In the genomic region with DNA sequence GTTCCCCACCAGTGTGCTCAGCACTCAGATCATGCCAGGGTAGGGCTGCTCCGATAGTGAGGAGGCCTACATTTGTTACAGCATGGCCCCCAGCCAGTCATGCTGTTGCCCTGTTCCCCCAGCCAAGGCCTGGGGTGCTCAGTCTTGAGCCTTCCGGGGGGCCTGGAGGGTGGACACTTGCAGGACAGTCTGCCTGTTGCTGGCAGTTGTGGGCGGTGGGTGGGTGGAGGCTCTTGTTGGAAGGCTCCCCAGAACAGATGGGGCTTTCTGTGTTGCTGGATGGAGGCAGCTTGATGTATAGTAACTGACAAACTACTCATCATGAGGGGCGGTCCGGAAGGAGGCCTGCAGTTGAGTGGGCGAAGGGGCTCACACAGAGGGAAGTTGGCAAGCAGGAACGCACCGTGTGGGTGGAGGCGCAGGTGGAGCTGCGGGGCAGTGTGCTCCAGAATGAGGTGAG, we compare ENCODE assay signal across 9 mouse cellular contexts. TPM values are rescaled to one million over a fixed set of nuclear protein-coding genes. Genes with fewer than 3 reads are reported as not detected.
DNase-seq lines count a peak whose midpoint lies in the region; ATAC-seq lines count a peak whose summit lies in the region.
"Had no signal": no experiment of that assay in that cellular context is flagged by ENCODE, and none has a peak within 500 bp of the region (broad histone marks: within the 10 kb centered on the region; RNA-seq: fewer than 3 reads in every experiment).

No protein-coding gene starts in this region.

- no peak for ATAC-seq in erythroid progenitor cell, adult 5-6 weeks (replicated peaks; ENCODE audit: low FRiP score, poor library complexity, severe bottlenecking)

- DNase-seq in cerebellum, adult 11 months = peak; percentile 60
- DNase-seq in cerebellum, adult 9-11 months = peak; percentile 84
- peak; percentile 63 for DNase-seq in layer of hippocampus, adult 9-10 months (ENCODE audit: low spot score)
- peak; percentile 80 to 91 for DNase-seq in right cerebral cortex, postnatal 10 days (ENCODE audit: low spot score in 2 of 2)
- no peak for DNase-seq in kidney, postnatal 14 days
- DNase-seq in ovary, postnatal 10 days (ENCODE audit: low spot score) = no peak
- DNase-seq in spleen, postnatal 4 days (ENCODE audit: low spot score in 2 of 2) = no peak
- DNase-seq: liver, embryonic 13.5 days had no signal

RNA-seq across cellular contexts. Expression of a gene that starts 21.4 kb away (rescaled TPM):
- total RNA-seq in erythroid progenitor cell, adult 5-6 weeks (2015; ENCODE audit: low replicate concordance) = not detected in 2 replicates
- not detected in 2 replicates for total RNA-seq in erythroid progenitor cell, adult 5-6 weeks (2017; ENCODE audit: low replicate concordance)

Comparison
In these comparisons a context has a peak if more than half of its experiments do, and no peak if none do; other contexts are left out.
1. DNase-seq: peak in cerebellum, adult 11 months (single experiment), cerebellum, adult 9-11 months (single experiment), layer of hippocampus, adult 9-10 months (single experiment) and right cerebral cortex, postnatal 10 days (2 of 2); none in kidney, postnatal 14 days (single experiment), ovary, postnatal 10 days (single experiment) and spleen, postnatal 4 days (0 of 2).